Comparison of ENCODE assay signal across 15 mouse cellular contexts in genomic region chr13:38077113-38077512, GRCm38 (mm10). TPM values are rescaled to one million over a fixed set of nuclear protein-coding genes. Genes with fewer than 3 reads are reported as not detected.
DNase-seq lines count a peak whose midpoint lies in the region; ATAC-seq lines count a peak whose summit lies in the region.
"Had no signal": no experiment of that assay in that cellular context is flagged by ENCODE, and none has a peak within 500 bp of the region (broad histone marks: within the 10 kb centered on the region; RNA-seq: fewer than 3 reads in every experiment).

No protein-coding gene starts in this region.

- DNase-seq in embryonic facial prominence, embryonic 11.5 days (ENCODE audit: low spot score): peak; percentile 62
- no peak for DNase-seq in embryonic facial prominence, embryonic 10.5 days (ENCODE audit: low spot score)
- DNase-seq in 416B (ENCODE audit: low read depth): peak; percentile 24
- DNase-seq in embryo, embryonic 11 days: peak; percentile 64
- peak; percentile 24 for DNase-seq in lung, postnatal 25 days (ENCODE audit: low spot score)
- DNase-seq in adrenal gland, postnatal 4 days (ENCODE audit: low spot score in 2 of 2): no peak
- DNase-seq in cerebellum, adult 11-12 months: no peak
- DNase-seq in adrenal gland, adult 18-20 months (ENCODE audit: low spot score in 2 of 2): no peak
- DNase-seq: cerebellum, postnatal 25 days; right cerebral cortex, postnatal 25 days had no signal

- no peak overlapping the region for H3K9ac ChIP-seq in embryonic facial prominence, embryonic 11.5 days (replicated peaks; ENCODE audit: low read length)
- H3K9ac ChIP-seq: forebrain, embryonic 13.5 days; midbrain, embryonic 13.5 days had no signal

- ATAC-seq in embryonic facial prominence, embryonic 11.5 days (replicated peaks; ENCODE audit: insufficient number of reproducible peaks, low FRiP score, low TSS enrichment, low read depth): no peak
- ATAC-seq: forebrain, embryonic 13.5 days; midbrain, embryonic 13.5 days had no signal

- no peak overlapping the region for H3K27ac ChIP-seq in embryonic facial prominence, embryonic 11.5 days (replicated peaks; ENCODE audit: low read depth, low read length)
- no peak overlapping the region for H3K27ac ChIP-seq in embryonic facial prominence, embryonic 10.5 days (replicated peaks)
- H3K27ac ChIP-seq: forebrain, embryonic 13.5 days; hindbrain, embryonic 10.5 days; layer of hippocampus, adult 2 months; midbrain, embryonic 13.5 days had no signal

- H3K27me3 ChIP-seq in embryonic facial prominence, embryonic 11.5 days (ENCODE audit: control insufficient read depth, insufficient read depth, low read length): no peaks in the 10 kb centered on the region
- no peaks in the 10 kb centered on the region for H3K27me3 ChIP-seq in embryonic facial prominence, embryonic 10.5 days (replicated peaks; ENCODE audit: low read depth, poor library complexity, severe bottlenecking)
- H3K27me3 ChIP-seq: forebrain, embryonic 13.5 days; midbrain, embryonic 13.5 days had no signal

- H3K4me2 ChIP-seq in embryonic facial prominence, embryonic 11.5 days (ENCODE audit: low read depth, low read length): peak overlapping the region; percentile 7; the same call in 1 of the 2 replicates
- H3K4me2 ChIP-seq: forebrain, embryonic 13.5 days; liver, embryonic 11.5 days; midbrain, embryonic 13.5 days had no signal

- H3K36me3 ChIP-seq in embryonic facial prominence, embryonic 11.5 days (replicated peaks; ENCODE audit: control insufficient read depth, insufficient read depth, low read depth, low read length): no peaks in the 10 kb centered on the region
- no peaks in the 10 kb centered on the region for H3K36me3 ChIP-seq in embryonic facial prominence, embryonic 10.5 days (replicated peaks)
- H3K36me3 ChIP-seq: hindbrain, embryonic 10.5 days; midbrain, embryonic 13.5 days had no signal

- H3K4me3 ChIP-seq in embryonic facial prominence, embryonic 11.5 days (ENCODE audit: low read depth, low read length): no peak overlapping the region
- no peak overlapping the region for H3K4me3 ChIP-seq in embryonic facial prominence, embryonic 10.5 days
- H3K4me3 ChIP-seq: forebrain, embryonic 13.5 days; hindbrain, embryonic 10.5 days; layer of hippocampus, adult 2 months; midbrain, embryonic 13.5 days had no signal

- H3K9me3 ChIP-seq in embryonic facial prominence, embryonic 11.5 days (replicated peaks; ENCODE audit: control insufficient read depth, low read length): no peaks in the 10 kb centered on the region
- no peaks in the 10 kb centered on the region for H3K9me3 ChIP-seq in embryonic facial prominence, embryonic 10.5 days
- H3K9me3 ChIP-seq: forebrain, embryonic 13.5 days; hindbrain, embryonic 10.5 days; midbrain, embryonic 13.5 days had no signal

- H3K4me1 ChIP-seq in embryonic facial prominence, embryonic 11.5 days (ENCODE audit: control insufficient read depth, insufficient read depth, low read length): no peaks in the 10 kb centered on the region; the same call in 1 of the 2 replicates
- H3K4me1 ChIP-seq in embryonic facial prominence, embryonic 10.5 days: peaks cover 39% of the 10 kb centered on the region
- H3K4me1 ChIP-seq: forebrain, embryonic 13.5 days; midbrain, embryonic 13.5 days had no signal

- WGBS in embryonic facial prominence, embryonic 11.5 days: 21% methylated on average over 11 of the region's 11 CpGs
- 23% methylated on average over 11 of the region's 11 CpGs for WGBS in embryonic facial prominence, embryonic 10.5 days

RNA-seq across cellular contexts. Expression of gene Cage1, which starts 40.2 kb away (rescaled TPM):
- polyA plus RNA-seq in embryonic facial prominence, embryonic 11.5 days (2014; fragmentation: Nextera tagmentation; extraction: Ambion mirVana): 0.48 and 1.2 TPM in 2 replicates
- 0.65 and 1.1 TPM in 2 replicates for polyA plus RNA-seq in embryonic facial prominence, embryonic 10.5 days (2016; fragmentation: Nextera tagmentation; extraction: Ambion mirVana)
- total RNA-seq in adrenal gland, postnatal 4 days (2021): 10 to 100 TPM; 12.4 to 13.0 TPM
- 1 to 10 TPM; 1.7 to 3.6 TPM for total RNA-seq in adrenal gland, adult 18-20 months (2021)

RNA-seq across cellular contexts. Expression of gene Riok1, which starts 40.3 kb away (rescaled TPM):
- polyA plus RNA-seq in embryonic facial prominence, embryonic 11.5 days (2014; fragmentation: Nextera tagmentation; extraction: Ambion mirVana): 49.4 and 54.9 TPM in 2 replicates
- polyA plus RNA-seq in embryonic facial prominence, embryonic 10.5 days (2016; fragmentation: Nextera tagmentation; extraction: Ambion mirVana): 58.4 and 61.8 TPM in 2 replicates
- total RNA-seq in adrenal gland, postnatal 4 days (2021): 10 to 100 TPM; 47.8 to 52.6 TPM
- total RNA-seq in adrenal gland, adult 18-20 months (2021): 10 to 100 TPM; 26.4 to 29.9 TPM

Comparison
In these comparisons a context has a peak if more than half of its experiments do, and no peak if none do; other contexts are left out.
1. DNase-seq: peak in embryonic facial prominence, embryonic 11.5 days (single experiment), 416B (single experiment), embryo, embryonic 11 days (single experiment) and lung, postnatal 25 days (single experiment); none in embryonic facial prominence, embryonic 10.5 days (single experiment), adrenal gland, postnatal 4 days (0 of 2), cerebellum, adult 11-12 months (single experiment) and adrenal gland, adult 18-20 months (0 of 2).